Comparison of ENCODE assay signal across 8 mouse cellular contexts in genomic region chr1:193035371-193036238, GRCm38 (mm10). TPM values are rescaled to one million over a fixed set of nuclear protein-coding genes. Genes with fewer than 3 reads are reported as not detected.
DNase-seq lines count a peak whose midpoint lies in the region; ATAC-seq and TF ChIP-seq lines count a peak whose summit lies in the region.

Syt14 (minus strand) TSS chr1:193035775.

- H3K9me3 ChIP-seq in limb, embryonic 14.5 days (ENCODE audit: control insufficient read depth, low read length): no peaks in the 10 kb centered on the region
- no peaks in the 10 kb centered on the region for H3K9me3 ChIP-seq in midbrain, embryonic 16.5 days (replicated peaks; ENCODE audit: control insufficient read depth, low read length, poor library complexity, severe bottlenecking)

- no peak for TF ChIP-seq POLR2A in limb, embryonic 14.5 days (IDR thresholded peaks at IDR 0.05; ENCODE audit: borderline replicate concordance, extremely low read depth, insufficient read depth, insufficient read length)

- no peaks in the 10 kb centered on the region for H3K27me3 ChIP-seq in limb, embryonic 14.5 days (ENCODE audit: control insufficient read depth, insufficient read depth, low read length)
- H3K27me3 ChIP-seq in midbrain, embryonic 16.5 days (ENCODE audit: control insufficient read depth, insufficient read depth, low read depth, low read length): no peaks in the 10 kb centered on the region
- H3K27me3 ChIP-seq in splenic B cell, adult 2 months (ENCODE audit: control insufficient read depth, insufficient read depth, low read length, poor library complexity, severe bottlenecking): no peaks in the 10 kb centered on the region

- ATAC-seq in limb, embryonic 14.5 days (ENCODE audit: low FRiP score, low read depth): peak; percentile 94
- ATAC-seq in midbrain, embryonic 16.5 days: peak; percentile 94

- WGBS in limb, embryonic 14.5 days: 3% methylated on average over 44 of the region's 67 CpGs
- 0% methylated on average over 64 of the region's 67 CpGs for WGBS in midbrain, embryonic 16.5 days

- no peaks in the 10 kb centered on the region for H3K36me3 ChIP-seq in limb, embryonic 14.5 days (ENCODE audit: control insufficient read depth, insufficient read depth, low read length)
- H3K36me3 ChIP-seq in midbrain, embryonic 16.5 days (ENCODE audit: control insufficient read depth, insufficient read depth, low read length): no peaks in the 10 kb centered on the region
- no peaks in the 10 kb centered on the region for H3K36me3 ChIP-seq in splenic B cell, adult 2 months (ENCODE audit: control insufficient read depth, insufficient read depth, low read length, poor library complexity, severe bottlenecking)

- no peak within 1 kb of the TSS for H3K27ac ChIP-seq in limb, embryonic 14.5 days (replicated peaks; ENCODE audit: low read depth, low read length)
- H3K27ac ChIP-seq in midbrain, embryonic 16.5 days (ENCODE audit: low read length): peak within 1 kb of the TSS; percentile 81

- H3K4me3 ChIP-seq in limb, embryonic 14.5 days (replicated peaks; ENCODE audit: low read length): peak within 1 kb of the TSS; percentile 67
- peak within 1 kb of the TSS; percentile 91 for H3K4me3 ChIP-seq in midbrain, embryonic 16.5 days (ENCODE audit: low read depth, low read length)

- peak within 1 kb of the TSS; percentile 64 for H3K9ac ChIP-seq in limb, embryonic 14.5 days (ENCODE audit: low read depth, low read length, severe bottlenecking)
- H3K9ac ChIP-seq in midbrain, embryonic 16.5 days (ENCODE audit: low read depth, low read length): peak within 1 kb of the TSS; percentile 86

- H3K4me2 ChIP-seq in limb, embryonic 14.5 days (replicated peaks; ENCODE audit: low read depth, low read length, severe bottlenecking): peak within 1 kb of the TSS; percentile 88
- peak within 1 kb of the TSS; percentile 92 for H3K4me2 ChIP-seq in midbrain, embryonic 16.5 days (ENCODE audit: low read length)

- peak; percentile 55 for DNase-seq in layer of hippocampus, adult 11-12 months (ENCODE audit: low spot score)
- DNase-seq in layer of hippocampus, adult 9-10 months (ENCODE audit: low spot score): no peak
- DNase-seq in embryo, embryonic 10 days (ENCODE audit: low spot score): peak; percentile 91
- peak; percentile 72 for DNase-seq in gastrocnemius, postnatal 10 days
- DNase-seq in kidney, adult 11 months: peak; percentile 76
- DNase-seq in limb, embryonic 14.5 days (ENCODE audit: low spot score): peak; percentile 88
- peak; percentile 29 for DNase-seq in splenic B cell, adult 2 months (ENCODE audit: low read depth, low spot score)

- H3K4me1 ChIP-seq in limb, embryonic 14.5 days (ENCODE audit: control insufficient read depth, insufficient read depth, low read length): peaks cover 6% of the 10 kb centered on the region
- H3K4me1 ChIP-seq in midbrain, embryonic 16.5 days (ENCODE audit: control insufficient read depth, insufficient read depth, low read length): peaks cover 9% of the 10 kb centered on the region

RNA-seq across cellular contexts. Expression of gene Syt14, which starts in this region (rescaled TPM):
- under 1 TPM; 0.59 to 0.61 TPM for total RNA-seq in gastrocnemius, postnatal 10 days (2021)
- polyA plus RNA-seq in limb, embryonic 14.5 days (2012; rRNA removed): 2.0 and 2.2 TPM in 2 replicates
- 2.9 TPM in 2 replicates for polyA plus RNA-seq in limb, embryonic 14.5 days (2014; fragmentation: Nextera tagmentation; extraction: Ambion mirVana)
- polyA plus RNA-seq in midbrain, embryonic 16.5 days (2015; fragmentation: Nextera tagmentation; extraction: Ambion mirVana): 6.9 and 8.2 TPM in 2 replicates

Comparison
In these comparisons a context has a peak if more than half of its experiments do, and no peak if none do; other contexts are left out.
1. Peak in DNase-seq in gastrocnemius, postnatal 10 days; RNA of the gene not detected or under 1 TPM.